ENCODE assay signal across 21 mouse cellular contexts in the genomic region with DNA sequence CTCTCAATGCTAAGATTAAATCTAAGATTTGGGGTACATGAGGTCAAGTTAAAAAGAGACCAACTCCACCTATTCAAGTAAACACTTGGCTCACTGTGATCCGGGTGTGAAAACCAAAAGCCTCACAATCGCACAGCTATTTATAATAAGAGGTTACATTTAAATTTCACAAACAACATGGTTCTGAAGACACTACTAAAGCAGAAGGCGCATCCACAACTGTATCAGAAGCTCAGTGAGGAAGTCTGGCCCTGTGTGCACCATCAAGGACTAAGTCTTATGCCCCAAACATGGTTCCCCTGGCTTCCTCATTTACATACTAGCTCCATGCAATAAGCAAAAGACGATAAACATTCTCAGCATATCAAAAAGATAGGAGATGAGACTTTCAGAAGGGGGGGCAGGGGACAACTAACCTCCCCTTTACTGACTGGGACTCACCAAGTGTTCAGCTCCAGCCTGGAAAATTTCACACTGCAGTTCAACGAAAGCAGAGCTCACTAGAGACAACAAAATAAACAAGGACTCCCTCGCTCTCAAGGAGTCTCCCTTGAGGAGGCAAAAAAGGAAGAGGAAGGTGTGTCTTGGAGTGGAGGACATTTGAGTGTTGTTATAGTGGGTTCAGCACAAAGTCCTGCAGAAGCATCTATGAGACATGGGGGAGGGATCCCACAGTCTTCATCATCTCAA. TPM values are rescaled to one million over a fixed set of nuclear protein-coding genes. Genes with fewer than 3 reads are reported as not detected.
DNase-seq lines count a peak whose midpoint lies in the region; ATAC-seq lines count a peak whose summit lies in the region.
"Had no signal": no experiment of that assay in that cellular context is flagged by ENCODE, and none has a peak within 500 bp of the region (broad histone marks: within the 10 kb centered on the region; RNA-seq: fewer than 3 reads in every experiment).

No protein-coding gene starts in this region.

- DNase-seq in CD4-positive, CD25-positive, alpha-beta regulatory T cell, adult 2 months (ENCODE audit: low read depth, low spot score), result peak; percentile 39
- no peak for DNase-seq in kidney, adult 11 months
- peak; percentile 83 for DNase-seq in A20 (ENCODE audit: low read depth, low spot score)
- DNase-seq in induced T-regulatory cell, adult 2 months (ENCODE audit: low read depth), result peak; percentile 68
- no peak for DNase-seq in thymus, adult 18-20 months
- DNase-seq in thymus, postnatal 10 days (ENCODE audit: low spot score in 2 of 2), result no peak
- DNase-seq: adrenal gland, postnatal 14 days; cerebellum, adult 18-20 months; cerebellum, adult 9-11 months; cerebellum, postnatal 36 days; forebrain, postnatal 0 days; gastrocnemius, postnatal 25 days; heart, postnatal 4 days had no signal

- no peaks in the 10 kb centered on the region for H3K36me3 ChIP-seq in kidney, embryonic 16.5 days (ENCODE audit: insufficient read depth, low read length)
- H3K36me3 ChIP-seq: embryonic facial prominence, embryonic 10.5 days; G1E; heart, embryonic 13.5 days; hindbrain, embryonic 12.5 days had no signal

- ATAC-seq in CD4-positive, CD25-positive, alpha-beta regulatory T cell, adult 4 months, result no peak
- peak; percentile 22; the same call in 1 of the 2 replicates for ATAC-seq in kidney, embryonic 16.5 days (ENCODE audit: low FRiP score, low TSS enrichment)
- ATAC-seq: forebrain, embryonic 13.5 days; forebrain, postnatal 0 days; hindbrain, postnatal 0 days had no signal

- H3K27me3 ChIP-seq in kidney, embryonic 16.5 days (ENCODE audit: insufficient read depth, low read length), result no peaks in the 10 kb centered on the region
- H3K27me3 ChIP-seq: forebrain, embryonic 13.5 days; heart, embryonic 13.5 days; hindbrain, embryonic 12.5 days had no signal

- H3K4me1 ChIP-seq in kidney, embryonic 16.5 days (ENCODE audit: insufficient read depth, low read length), result peaks cover 34% of the 10 kb centered on the region

- H3K9me3 ChIP-seq in kidney, embryonic 16.5 days (ENCODE audit: low read length), result no peaks in the 10 kb centered on the region
- H3K9me3 ChIP-seq: embryonic facial prominence, embryonic 10.5 days; forebrain, embryonic 13.5 days; G1E; heart, embryonic 13.5 days; hindbrain, embryonic 12.5 days had no signal

- H3K4me3 ChIP-seq in kidney, embryonic 16.5 days (ENCODE audit: low read length), result no peak overlapping the region
- H3K4me3 ChIP-seq: embryonic facial prominence, embryonic 10.5 days; forebrain, embryonic 13.5 days; heart, embryonic 13.5 days; hindbrain, embryonic 12.5 days had no signal

- no peak overlapping the region for H3K9ac ChIP-seq in kidney, embryonic 16.5 days (replicated peaks; ENCODE audit: low read length)
- H3K9ac ChIP-seq: forebrain, embryonic 13.5 days; forebrain, postnatal 0 days; hindbrain, embryonic 12.5 days had no signal

- WGBS in kidney, embryonic 16.5 days, result 49% methylated on average over 6 of the region's 6 CpGs

- H3K27ac ChIP-seq in kidney, embryonic 16.5 days (ENCODE audit: low read length), result 0 out of 2 replicates have a peak overlapping the region, but pooled peaks have one; percentile 41
- H3K27ac ChIP-seq: embryonic facial prominence, embryonic 10.5 days; forebrain, embryonic 13.5 days; heart, embryonic 13.5 days; hindbrain, embryonic 12.5 days; hindbrain, postnatal 0 days had no signal

- no peak overlapping the region for H3K4me2 ChIP-seq in kidney, embryonic 16.5 days (replicated peaks; ENCODE audit: low read depth, low read length)
- H3K4me2 ChIP-seq: forebrain, embryonic 13.5 days; hindbrain, embryonic 12.5 days had no signal

RNA-seq across cellular contexts. Expression of a gene that starts 31.4 kb away (rescaled TPM):
- 10 to 100 TPM in 1 of 2 experiments, 1 to 10 TPM in 1; 7.8 to 11.1 TPM for polyA plus RNA-seq in CD4-positive, CD25-positive, alpha-beta regulatory T cell, adult 4 months (2017; shearing (Covaris generic))
- 33.6 and 36.4 TPM in 2 replicates for polyA plus RNA-seq in kidney, embryonic 16.5 days (2015; fragmentation: Nextera tagmentation; extraction: Ambion mirVana)
- polyA plus RNA-seq: G1E had no signal

Comparison
In these comparisons a context has a peak if more than half of its experiments do, and no peak if none do; other contexts are left out.
1. DNase-seq: peak in CD4-positive, CD25-positive, alpha-beta regulatory T cell, adult 2 months (single experiment), A20 (single experiment) and induced T-regulatory cell, adult 2 months (single experiment); none in kidney, adult 11 months (single experiment), thymus, adult 18-20 months (0 of 2) and thymus, postnatal 10 days (0 of 2).